Mouse (Mus musculus): ENCODE data around the gene Spaca7.

- TF ChIP-seq CTCF (IDR thresholded peaks at IDR 0.05): no peak
- no peak for TF ChIP-seq EP300 (IDR thresholded peaks at IDR 0.05)
These were observed 53.1 kb downstream of the Spaca7 start for GRCm38 (mm10) chr8:12625890-12626289.

Data from lung, postnatal 0 days (tissue).